Mouse (Mus musculus) bone marrow macrophage, adult 2 months (primary cell): ENCODE results near the gene Tbc1d2b. TPM values are rescaled to one million over a fixed set of nuclear protein-coding genes. Genes with fewer than 3 reads are reported as not detected.

ENCODE experiments used
- H3K27ac ChIP-seq: 2 replicates; pipeline ENCODE4 v1.5.1; 2012; ENCODE audit warnings: low read depth, low read length; ENCODE audit not compliant: insufficient read depth
- H3K4me1 ChIP-seq: 2 replicates; pipeline ENCODE4 v1.6.1; 2012; ENCODE audit warnings: low read length; ENCODE audit not compliant: control insufficient read depth, insufficient read depth
- H3K4me3 ChIP-seq: 2 replicates; pipeline ENCODE4 v1.5.1; 2012; ENCODE audit warnings: mild to moderate bottlenecking, low read length, moderate library complexity; ENCODE audit not compliant: insufficient read depth
- CTCF ChIP-seq: IDR thresholded peaks from 2 replicates; pipeline ENCODE4 v1.5.1; 2012; ENCODE audit warnings: low read depth, mild to moderate bottlenecking, low read length, moderate library complexity
- POLR2A ChIP-seq: IDR thresholded peaks from 2 replicates; pipeline ENCODE4 v1.6.1; 2012; ENCODE audit warnings: mild to moderate bottlenecking, low read depth, low read length, borderline replicate concordance
- polyA plus RNA-seq: library from polyadenylated mRNA; stranded (reverse); fragments of >200 nt; gene quantifications from 2 replicates; pipeline ENCODE4 v1.2.4, GENCODE M21; 2012; ENCODE audit not compliant: missing spikeins, insufficient read depth, insufficient read length

Gene Tbc1d2b
- polyA plus RNA-seq, 1 experiment = 55.0 TPM

DNA sequence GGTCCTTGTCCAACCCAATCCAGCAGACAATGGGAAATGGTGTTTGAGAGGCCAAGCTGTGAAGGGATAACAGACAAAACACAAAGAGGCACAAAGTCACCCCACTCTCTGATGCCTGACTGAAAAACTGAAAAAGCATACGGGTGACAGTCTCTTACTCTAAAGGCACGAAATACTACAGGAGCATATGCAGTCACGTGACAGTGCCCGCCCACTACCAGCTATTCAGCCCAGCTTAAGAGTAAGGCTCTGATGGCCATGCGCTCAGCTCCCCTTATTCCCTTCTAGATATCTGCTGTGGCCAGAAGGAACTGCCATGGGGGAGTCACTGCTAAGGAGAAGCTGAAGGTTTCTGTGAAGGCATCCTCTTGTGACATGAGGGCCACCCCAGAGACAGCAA, 24.8 kb downstream of the Tbc1d2b start:
- Histone ChIP-seq H3K4me1 (peaks cover 39% of the 10 kb centered on the region), H3K4me3 (no peak overlapping the region), H3K27ac (no peak overlapping the region)
- TF ChIP-seq CTCF = no peak
- no peak for TF ChIP-seq POLR2A

DNA sequence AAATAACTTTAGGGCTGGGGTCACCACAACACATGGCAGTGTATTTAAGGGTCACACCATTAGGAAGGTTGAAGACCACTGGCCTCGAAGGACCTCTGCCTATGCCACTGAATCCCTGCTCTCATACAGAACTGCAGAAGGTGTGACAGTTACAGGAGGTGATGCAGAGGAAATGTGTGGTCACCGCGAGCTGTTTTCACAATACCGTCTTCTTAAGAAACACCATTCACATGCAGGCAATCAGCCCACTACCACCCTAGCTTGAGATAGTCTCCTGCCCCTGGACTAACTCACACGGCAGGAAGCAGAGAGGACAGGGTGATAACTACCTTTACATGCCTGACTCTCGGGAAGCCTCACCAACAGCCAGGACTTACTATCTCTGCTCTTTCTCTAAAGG, 25.4 kb downstream of the Tbc1d2b start:
- H3K4me3 ChIP-seq = no peak overlapping the region
- TF ChIP-seq POLR2A (no peak), CTCF (no peak)
- peaks cover 34% of the 10 kb centered on the region for H3K4me1 ChIP-seq
- no peak overlapping the region for H3K27ac ChIP-seq

DNA sequence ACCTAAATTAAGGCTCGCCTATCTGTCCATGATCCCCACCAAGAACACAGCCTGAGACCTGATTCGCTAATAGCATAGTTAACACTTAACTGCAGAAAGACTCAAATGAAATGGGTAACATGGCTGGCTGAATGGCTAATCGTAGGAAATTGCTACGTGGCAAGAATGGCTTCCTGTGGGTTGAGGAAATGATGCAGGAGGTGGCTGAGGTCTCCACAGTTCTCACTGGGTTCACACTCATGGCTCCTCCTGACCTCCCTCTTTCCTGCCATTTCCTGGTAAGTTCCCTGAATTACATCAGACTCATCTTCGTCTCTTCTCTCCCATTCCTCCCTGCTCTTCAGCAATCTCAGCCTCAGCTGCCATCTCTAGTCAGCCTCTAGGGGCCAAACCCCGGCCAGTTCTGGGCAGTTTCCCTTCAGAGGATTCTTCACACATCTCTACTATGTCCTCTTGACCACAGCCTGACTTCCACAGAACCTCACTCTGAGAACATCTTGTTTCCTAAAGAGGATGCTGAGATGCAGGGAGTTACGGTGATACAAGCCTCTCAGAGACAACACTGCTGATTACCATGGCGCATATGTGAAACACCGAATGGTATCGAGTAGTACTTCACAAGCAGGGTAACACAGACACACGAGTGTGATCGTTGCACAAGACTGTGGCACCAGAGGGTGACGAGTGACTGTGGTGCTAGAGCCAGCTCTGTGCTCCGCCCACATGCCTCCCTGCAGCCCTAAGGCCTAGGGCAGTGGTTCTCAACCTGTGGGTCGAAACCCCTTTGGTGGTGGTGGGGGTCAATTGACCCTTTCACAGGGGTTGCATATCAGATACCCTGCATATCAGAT, 26.1 kb downstream of the Tbc1d2b start:
- H3K4me1 ChIP-seq = peaks cover 30% of the 10 kb centered on the region

DNA sequence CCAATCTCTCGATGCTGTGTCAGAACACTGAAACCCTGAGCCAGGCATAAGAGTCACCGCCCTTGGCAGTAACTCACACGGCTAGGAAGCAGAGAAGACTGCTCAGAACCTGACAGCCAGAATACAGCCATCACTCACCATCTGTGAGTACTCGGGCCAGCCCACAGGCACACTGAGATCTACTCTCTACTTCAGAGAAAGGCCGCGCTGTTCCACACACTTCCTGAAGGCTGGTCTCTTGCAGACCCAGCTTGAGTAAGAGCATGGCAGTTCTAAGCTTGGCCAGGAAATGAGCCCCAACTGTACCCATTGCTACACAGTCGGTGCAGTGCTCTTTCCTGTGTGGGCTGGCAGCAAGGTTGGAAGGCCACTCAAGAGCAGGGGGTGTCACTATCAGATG, 27.7 kb downstream of the Tbc1d2b start:
- Histone ChIP-seq H3K4me1 (peaks cover 42% of the 10 kb centered on the region), H3K4me3 (no peak overlapping the region), H3K27ac (no peak overlapping the region; the same call in 1 of the 2 replicates)
- no peak for TF ChIP-seq CTCF
- TF ChIP-seq POLR2A = no peak

More for the DNA sequence above, 26.1 kb downstream of the Tbc1d2b start:
- no peak overlapping the region for H3K4me3 ChIP-seq
- H3K27ac ChIP-seq = 0 out of 2 replicates have a peak overlapping the region, but pooled peaks have one; percentile 9
- TF ChIP-seq CTCF = no peak
- no peak for TF ChIP-seq POLR2A

DNA sequence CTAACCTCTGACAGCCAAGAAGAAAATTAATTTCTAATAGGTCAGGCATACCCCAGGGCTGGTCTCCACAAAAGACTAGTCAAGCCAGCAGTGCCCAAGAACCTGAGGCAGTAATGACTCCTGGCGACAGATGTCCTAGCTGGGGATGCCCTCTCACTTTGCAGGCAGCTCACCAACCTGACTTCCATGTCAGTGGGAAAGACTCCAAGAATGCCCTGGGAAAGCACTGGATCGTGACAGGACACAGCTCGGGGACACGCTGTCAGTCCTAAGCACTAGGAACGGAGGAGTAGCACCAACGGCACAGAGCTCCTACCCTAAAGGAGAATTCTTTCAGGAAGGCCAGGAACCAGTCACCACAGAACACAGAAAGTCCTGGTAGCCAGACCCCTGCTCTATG, 28.3 kb downstream of the Tbc1d2b start:
- H3K4me3 ChIP-seq = no peak overlapping the region
- no peak overlapping the region for H3K27ac ChIP-seq
- H3K4me1 ChIP-seq = peaks cover 46% of the 10 kb centered on the region
- TF ChIP-seq POLR2A (no peak), CTCF (no peak)

DNA sequence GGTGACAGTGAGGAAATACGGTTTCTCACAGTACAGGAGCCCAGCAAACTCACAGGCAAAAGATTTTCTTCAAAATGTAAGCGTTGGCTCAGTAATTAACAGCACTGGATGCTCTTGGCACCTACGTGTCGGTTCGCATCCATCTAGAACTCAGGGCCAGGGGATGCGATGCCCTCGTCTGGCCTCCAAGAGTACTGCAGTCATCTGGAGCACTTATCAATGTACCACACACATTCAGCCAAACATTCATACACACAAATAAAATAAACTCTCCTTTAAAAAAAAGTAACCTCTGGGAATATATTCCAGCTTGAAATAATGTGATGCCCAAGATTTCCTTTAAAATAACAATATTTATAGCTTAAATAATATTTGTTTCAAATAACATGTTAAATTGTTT, 29.0 kb downstream of the Tbc1d2b start:
- H3K27ac ChIP-seq = no peak overlapping the region
- H3K4me3 ChIP-seq = no peak overlapping the region
- no peak for TF ChIP-seq POLR2A
- TF ChIP-seq CTCF = peak; percentile 47; the same call in 1 of the 2 replicates
- H3K4me1 ChIP-seq = peaks cover 52% of the 10 kb centered on the region

DNA sequence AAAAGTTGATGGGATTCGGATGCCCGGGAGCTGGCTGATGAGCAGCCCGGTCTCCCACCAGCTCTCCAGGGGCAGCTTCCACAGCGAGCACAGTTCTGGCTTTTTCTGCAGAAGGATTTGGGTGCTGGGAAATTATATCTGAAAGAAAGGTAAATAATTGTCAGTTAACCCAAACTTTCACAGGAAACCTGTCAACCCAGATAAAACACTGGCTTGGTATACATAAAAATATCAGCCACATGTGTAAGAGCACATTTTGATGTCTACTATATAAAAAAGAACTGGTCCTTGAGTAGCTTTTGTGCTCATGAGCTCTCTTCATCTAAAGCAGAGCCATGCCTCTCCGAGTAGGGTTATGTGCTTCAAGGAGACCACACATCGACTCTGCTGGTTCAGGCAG, 29.6 kb downstream of the Tbc1d2b start:
- Histone ChIP-seq H3K4me3 (no peak overlapping the region), H3K4me1 (peaks cover 58% of the 10 kb centered on the region), H3K27ac (no peak overlapping the region)
- no peak for TF ChIP-seq POLR2A
- no peak for TF ChIP-seq CTCF

DNA sequence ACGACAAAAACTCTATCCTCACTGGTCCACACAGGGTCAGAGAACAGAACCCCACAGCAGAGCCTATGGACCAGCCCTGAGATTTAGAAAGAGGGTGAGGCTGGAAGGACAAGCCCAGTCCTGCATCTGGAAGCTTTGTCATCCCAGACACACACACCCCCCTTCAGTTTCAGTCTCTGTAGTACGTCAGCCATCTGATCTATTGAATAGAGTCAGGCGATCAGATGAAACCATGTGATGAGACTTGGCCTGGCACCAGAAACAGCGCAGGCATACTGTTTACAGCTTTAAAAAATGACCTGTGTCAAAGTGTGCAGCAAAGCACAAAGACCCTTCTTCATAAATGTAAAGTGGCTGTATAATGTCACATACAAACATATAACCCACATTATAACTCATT, 30.0 kb downstream of the Tbc1d2b start:
- no peak for TF ChIP-seq CTCF
- H3K4me1 ChIP-seq = peaks cover 63% of the 10 kb centered on the region

DNA sequence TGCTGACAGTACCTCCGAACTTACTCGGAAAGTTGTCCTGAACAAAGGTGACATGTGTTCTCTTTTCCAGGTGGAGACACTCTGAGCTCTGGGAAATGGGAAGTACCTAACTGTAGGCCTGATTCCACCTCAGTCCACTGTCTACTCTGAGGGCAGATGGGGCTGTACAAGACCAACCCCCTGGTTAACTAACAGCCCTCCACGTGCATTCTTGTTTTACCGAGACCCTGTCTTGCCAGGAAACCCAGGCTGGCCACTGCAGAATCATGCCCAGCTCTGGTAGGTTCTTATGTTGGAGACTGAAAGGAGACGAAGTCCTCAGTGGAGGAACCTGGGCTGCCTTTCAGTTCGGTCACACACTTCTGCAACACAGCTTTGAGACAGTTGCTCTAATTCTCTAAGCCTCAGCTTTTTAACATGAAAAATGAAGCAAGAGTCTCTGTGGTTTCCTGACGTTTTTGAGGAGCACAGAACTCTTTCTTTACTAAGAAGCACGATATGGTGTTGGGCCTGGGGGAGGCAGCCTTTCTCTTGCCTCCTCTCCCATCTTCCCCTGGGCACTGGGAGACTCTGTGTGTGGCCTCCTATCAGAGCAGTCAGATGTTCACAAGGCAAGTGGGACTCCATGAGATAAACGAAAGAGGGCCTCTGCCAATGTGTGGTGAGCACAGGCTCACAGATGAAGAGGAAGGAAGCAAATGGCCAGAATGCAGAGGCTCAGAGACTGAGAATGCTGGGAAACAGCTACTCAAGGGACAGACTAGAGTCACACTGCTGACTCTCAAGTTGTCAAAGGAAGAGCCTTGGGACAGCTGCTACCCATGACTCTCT, 33.2 kb downstream of the Tbc1d2b start:
- H3K27ac ChIP-seq = peak overlapping the region; percentile 94
- peaks cover 60% of the 10 kb centered on the region for H3K4me1 ChIP-seq
- no peak overlapping the region; the same call in 1 of the 2 replicates for H3K4me3 ChIP-seq
- no peak for TF ChIP-seq POLR2A
- no peak for TF ChIP-seq CTCF

More for the DNA sequence above, 30.0 kb downstream of the Tbc1d2b start:
- H3K27ac ChIP-seq = no peak overlapping the region
- H3K4me3 ChIP-seq = no peak overlapping the region

DNA sequence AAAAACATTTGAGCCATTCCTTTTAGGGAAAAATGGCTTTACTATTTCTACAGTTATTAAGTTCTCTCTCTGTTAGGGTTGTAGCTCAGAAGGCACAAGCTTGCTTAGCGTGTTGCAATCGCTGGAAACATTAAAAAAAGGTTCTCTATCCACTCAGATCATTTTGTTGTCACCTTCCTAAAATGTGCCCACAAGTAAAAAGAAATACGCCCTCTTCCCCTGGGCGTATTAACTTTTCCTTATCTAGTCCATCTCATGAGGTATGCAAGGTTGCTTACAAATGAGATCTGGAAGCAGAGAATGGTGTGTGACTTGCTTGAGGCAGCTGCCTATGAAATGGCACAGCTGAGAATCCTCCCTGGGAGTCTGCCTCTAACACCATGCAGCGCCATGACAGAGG, 33.8 kb downstream of the Tbc1d2b start:
- Histone ChIP-seq H3K4me1 (peaks cover 64% of the 10 kb centered on the region), H3K27ac (peak overlapping the region; percentile 94), H3K4me3 (no peak overlapping the region)
- TF ChIP-seq POLR2A (no peak), CTCF (no peak)
